Mouse (Mus musculus) common myeloid progenitor, adult 5-6 weeks (primary cell): ENCODE data around the gene H2al1d. TPM values are rescaled to one million over a fixed set of nuclear protein-coding genes. Genes with fewer than 3 reads are reported as not detected.

ENCODE experiments used
- total RNA-seq: library from RNA; stranded (forward); fragments of 200-1000, 187-1606 nt; gene quantifications from 2 replicates; pipeline ENCODE4 v1.2.3, GENCODE M21; 2017

The H2al1d gene
- total RNA-seq, 1 experiment from 2014 or later: not detected

Other genes starting within 250 kb of the H2al1d start
- not detected in 2 replicates for gene H2al1a, start 9.6 kb upstream of the H2al1d start, total RNA-seq
- not detected in 2 replicates for gene H2al1b, start 6.4 kb upstream of the H2al1d start, total RNA-seq
- gene H2al1c, start 3.2 kb upstream of the H2al1d start, total RNA-seq: not detected in 2 replicates
- not detected in 2 replicates for gene H2al1e, start 3.1 kb downstream of the H2al1d start, total RNA-seq
- gene H2al1f, start 6.3 kb downstream of the H2al1d start, total RNA-seq: not detected in 2 replicates
- gene H2al1g, start 9.4 kb downstream of the H2al1d start, total RNA-seq: not detected in 2 replicates
- gene H2al1h, start 12.7 kb downstream of the H2al1d start, total RNA-seq: not detected in 2 replicates
- gene H2al1i, start 15.8 kb downstream of the H2al1d start, total RNA-seq: not detected in 2 replicates
- gene H2al1j, start 19.0 kb downstream of the H2al1d start, total RNA-seq: not detected in 2 replicates